Mouse (Mus musculus) cortical plate, adult 2 months (tissue): Measurements from ENCODE around the gene Daxx.

Source experiments
- CTCF ChIP-seq: fragments of 200-500 bp; IDR thresholded peaks from 2 replicates; pipeline ENCODE4 v1.5.1; 2011; ENCODE audit warnings: mild to moderate bottlenecking, control low read depth, low read length; ENCODE audit not compliant: insufficient read depth; ENCODE audit errors: extremely low read depth
- POLR2A ChIP-seq: fragments of 200-500 bp; IDR thresholded peaks from 2 replicates; pipeline ENCODE4 v1.6.1; 2011; ENCODE audit warnings: mild to moderate bottlenecking, low read length, control low read depth; ENCODE audit not compliant: insufficient read depth; ENCODE audit errors: extremely low read depth

DNA sequence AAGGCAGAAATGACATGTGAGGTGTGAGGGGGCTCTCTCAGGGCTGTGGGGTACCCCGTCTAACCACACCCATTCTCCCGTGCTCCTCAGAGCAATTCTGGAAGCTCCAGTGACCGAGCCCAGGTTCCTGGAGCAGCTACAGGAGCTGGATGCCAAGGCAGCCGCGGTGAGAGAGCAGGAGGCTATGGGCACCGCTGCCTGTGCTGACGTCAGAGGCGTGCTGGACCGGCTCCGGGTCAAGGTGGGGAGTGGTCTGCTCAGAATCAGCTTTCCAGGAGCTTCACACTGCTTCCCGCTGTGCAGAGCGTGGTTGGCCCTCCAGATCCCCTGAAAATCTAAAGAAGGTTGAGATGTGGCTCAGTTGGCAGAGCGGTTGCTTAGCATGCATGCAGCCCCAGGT is 49.9 kb downstream of the Daxx start:
- TF ChIP-seq CTCF (no peak), POLR2A (no peak)
